Mouse (Mus musculus) olfactory bulb, adult 2 months (tissue): ENCODE measurements around the gene Dcn.

Experiments used
- CTCF ChIP-seq: fragments of 200-500 bp; IDR thresholded peaks from 2 replicates; pipeline ENCODE4 v1.5.1; 2012; ENCODE audit warnings: low read depth, mild to moderate bottlenecking, low read length, moderate library complexity; ENCODE audit not compliant: insufficient read depth
- POLR2A ChIP-seq: fragments of 200-500 bp; IDR thresholded peaks from 2 replicates; pipeline ENCODE4 v1.6.1; 2012; ENCODE audit warnings: mild to moderate bottlenecking, low read depth, low read length, moderate library complexity; ENCODE audit not compliant: insufficient read depth

- TF ChIP-seq CTCF (no peak), POLR2A (no peak)
These were observed 18.2 kb downstream of the Dcn start for GRCm38 (mm10) chr10:97497646-97498045.
